Mouse (Mus musculus): ENCODE results near the gene Faf2.

Gene Faf2

DNA sequence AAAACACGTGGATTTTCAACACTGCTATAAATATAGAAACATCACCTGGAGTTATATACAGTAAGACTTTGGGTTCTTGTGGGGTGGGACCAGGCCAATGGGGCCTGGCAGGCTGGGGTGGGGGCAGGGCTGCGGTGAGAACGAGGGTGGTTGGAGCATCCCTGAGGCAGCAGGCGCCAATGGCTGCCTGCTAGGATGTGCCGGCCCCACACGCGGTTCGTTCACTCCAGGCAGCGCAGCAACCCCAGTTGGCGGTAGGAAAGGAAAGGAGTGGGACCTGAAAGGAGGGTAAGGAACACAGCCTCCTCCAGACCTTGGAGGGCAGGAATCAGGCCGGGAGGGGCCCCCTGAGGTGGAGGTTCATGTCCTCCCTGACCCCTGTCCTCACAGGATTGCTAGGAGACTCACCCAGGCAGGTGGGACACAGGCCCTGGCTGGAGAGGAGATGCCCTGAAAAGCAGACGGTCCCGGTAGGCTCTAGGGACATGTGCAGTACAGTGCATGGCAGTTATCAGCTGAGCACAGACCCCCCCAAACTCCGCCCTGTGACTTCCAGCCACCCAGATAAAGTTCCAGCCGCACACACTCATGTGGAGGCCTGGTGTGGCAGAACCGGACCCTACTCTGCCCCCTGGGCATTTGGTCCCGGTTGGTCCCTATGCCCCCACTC is 58.7 kb downstream of the Faf2 start:
- no peak for DNase-seq (ENCODE audit: low read depth)

GRCm38 (mm10) chr13:54681291-54681690 is 59.7 kb downstream of the Faf2 start:
- DNase-seq (ENCODE audit: low read depth): no peak

GRCm38 (mm10) chr13:54683301-54683700 is 61.7 kb downstream of the Faf2 start:
- DNase-seq (ENCODE audit: low read depth): no peak

- DNase-seq (ENCODE audit: low read depth): no peak
Measured at GRCm38 (mm10) chr13:54684140-54684896, 62.7 kb downstream of the Faf2 start.

- DNase-seq (ENCODE audit: low read depth): no peak
Measured at GRCm38 (mm10) chr13:54685174-54685573, 63.6 kb downstream of the Faf2 start.

DNA sequence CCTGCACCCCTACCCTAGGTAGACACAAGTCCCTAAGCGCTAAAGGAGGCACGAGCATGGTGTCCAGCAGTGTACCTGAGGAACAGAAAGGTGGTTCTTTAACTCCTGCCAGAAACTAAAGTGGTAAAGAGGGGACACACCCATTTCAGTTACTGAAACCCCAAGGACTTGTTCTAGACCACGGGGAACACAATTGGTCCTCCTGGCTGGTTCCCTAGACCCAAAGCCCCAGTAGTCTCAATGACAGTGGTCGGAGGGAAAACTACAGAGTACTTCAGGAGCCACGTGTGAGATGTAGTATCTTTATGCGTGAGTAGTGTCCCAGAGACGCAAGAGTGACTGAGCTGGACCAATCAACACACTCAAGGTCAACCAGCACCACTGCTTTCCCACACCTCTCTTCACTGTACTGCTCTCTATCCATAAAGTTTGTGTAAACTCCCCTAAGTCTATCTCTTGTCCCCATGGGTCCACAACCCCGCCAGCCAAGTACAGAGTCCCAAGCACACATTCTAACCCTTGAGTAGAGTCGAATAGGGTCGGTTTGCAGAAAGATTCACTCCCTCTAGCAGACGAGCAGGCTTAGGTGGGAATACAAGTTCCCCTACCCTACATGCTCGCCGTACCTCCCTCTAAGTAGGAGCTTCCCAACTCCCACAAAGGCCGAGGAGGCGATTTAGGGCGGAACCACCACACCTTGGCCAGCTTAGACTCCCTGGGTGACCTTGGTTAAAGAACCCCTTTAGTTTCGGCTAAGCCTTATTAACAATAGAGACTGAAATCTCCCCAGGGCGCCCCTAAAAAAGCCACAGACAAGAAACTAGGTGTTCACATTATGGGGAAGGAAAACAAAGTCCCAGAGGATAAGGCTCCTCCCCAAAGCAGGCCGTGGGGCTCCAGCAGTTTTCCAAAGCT is 64.8 kb downstream of the Faf2 start:
- DNase-seq (ENCODE audit: low read depth): peak; percentile 30

- peak; percentile 92 for DNase-seq (ENCODE audit: low read depth)
Measured at GRCm38 (mm10) chr13:54687096-54687495, 65.5 kb downstream of the Faf2 start.

DNA sequence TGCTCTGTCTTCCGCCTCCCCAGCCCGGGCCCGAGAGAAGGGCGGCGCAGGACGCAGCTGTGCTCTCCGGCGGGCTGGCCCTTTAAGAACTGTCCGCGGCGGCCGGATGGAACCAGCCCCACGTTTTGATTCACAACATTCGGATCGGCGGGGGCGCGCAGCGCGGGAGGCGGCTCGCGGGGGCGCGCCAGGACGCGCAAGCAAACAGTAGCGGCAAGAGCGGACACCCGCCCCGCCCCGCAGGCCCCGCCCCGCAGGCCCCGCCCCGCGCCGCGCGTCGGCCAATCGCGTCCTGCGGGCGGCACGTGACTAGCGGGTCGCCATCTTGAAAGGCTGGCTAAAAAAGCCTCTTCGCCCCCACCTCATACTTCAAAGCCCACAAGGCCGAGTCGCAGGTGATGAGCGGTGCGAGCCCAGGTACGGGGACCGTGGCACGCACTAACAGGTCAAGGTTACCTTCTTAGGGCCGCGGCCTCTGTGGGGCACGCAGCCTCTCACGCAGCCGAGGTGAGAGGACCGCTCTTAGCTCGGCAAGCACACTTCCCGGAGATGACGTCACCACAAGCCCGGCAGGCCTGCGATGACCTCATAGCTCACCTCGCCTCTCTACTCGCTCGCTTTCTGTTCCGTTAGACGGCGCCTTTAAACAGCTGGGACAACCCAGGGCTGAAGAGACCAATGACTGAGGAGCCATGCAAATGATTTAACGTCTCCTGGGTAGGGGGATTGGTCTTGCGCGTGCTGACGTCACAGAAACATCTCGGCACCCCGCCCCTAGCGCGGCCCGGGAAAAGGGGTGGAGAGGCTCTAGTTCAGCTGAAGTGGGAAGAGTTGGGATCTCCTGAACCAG is 66.2 kb downstream of the Faf2 start:
- DNase-seq (ENCODE audit: low read depth): peak; percentile 98

- DNase-seq (ENCODE audit: low read depth): no peak
Measured at GRCm38 (mm10) chr13:54690151-54690740, 68.7 kb downstream of the Faf2 start.

GRCm38 (mm10) chr13:54691737-54692136 is 70.2 kb downstream of the Faf2 start:
- DNase-seq (ENCODE audit: low read depth): no peak

DNA sequence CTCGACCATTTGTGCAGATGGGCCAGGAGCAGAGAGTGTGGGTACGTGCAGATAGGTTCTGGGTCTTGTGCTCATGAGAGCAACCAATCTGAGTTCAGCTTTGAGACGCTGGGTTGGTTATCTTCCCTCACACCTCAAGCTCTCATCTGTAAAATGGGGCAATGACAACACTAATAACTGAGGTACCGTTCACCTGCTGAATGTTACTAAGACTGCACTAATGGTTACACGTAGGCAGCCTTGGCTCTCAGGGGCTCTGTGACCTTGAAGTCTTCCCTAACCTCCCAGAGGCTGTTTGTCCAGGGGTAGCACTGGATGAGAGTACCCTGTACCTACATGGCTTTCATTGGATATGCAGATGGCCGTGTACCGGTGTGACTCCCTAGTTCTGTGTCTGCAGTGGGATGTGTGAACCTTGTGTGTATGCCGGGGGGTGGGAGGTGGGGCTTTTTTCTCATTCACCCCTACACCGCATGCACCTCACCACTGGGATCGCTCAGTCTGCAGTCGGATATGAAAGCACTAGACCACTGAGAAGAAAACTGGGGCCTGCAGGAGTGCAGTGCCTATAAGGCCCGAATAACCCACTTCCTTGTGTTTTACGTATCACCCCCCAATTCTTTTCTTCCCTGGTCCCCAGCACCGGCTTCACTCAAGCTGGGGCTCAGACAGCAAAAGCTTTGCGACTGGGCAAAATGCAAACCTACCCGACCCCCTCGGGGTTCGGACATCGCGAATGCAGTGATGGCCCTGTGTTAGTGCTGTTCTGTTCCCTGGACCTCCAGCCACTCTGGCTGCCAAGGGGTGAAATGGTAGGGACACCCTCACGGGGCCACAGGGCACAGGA is 71.3 kb downstream of the Faf2 start:
- no peak for DNase-seq (ENCODE audit: low read depth)

DNA sequence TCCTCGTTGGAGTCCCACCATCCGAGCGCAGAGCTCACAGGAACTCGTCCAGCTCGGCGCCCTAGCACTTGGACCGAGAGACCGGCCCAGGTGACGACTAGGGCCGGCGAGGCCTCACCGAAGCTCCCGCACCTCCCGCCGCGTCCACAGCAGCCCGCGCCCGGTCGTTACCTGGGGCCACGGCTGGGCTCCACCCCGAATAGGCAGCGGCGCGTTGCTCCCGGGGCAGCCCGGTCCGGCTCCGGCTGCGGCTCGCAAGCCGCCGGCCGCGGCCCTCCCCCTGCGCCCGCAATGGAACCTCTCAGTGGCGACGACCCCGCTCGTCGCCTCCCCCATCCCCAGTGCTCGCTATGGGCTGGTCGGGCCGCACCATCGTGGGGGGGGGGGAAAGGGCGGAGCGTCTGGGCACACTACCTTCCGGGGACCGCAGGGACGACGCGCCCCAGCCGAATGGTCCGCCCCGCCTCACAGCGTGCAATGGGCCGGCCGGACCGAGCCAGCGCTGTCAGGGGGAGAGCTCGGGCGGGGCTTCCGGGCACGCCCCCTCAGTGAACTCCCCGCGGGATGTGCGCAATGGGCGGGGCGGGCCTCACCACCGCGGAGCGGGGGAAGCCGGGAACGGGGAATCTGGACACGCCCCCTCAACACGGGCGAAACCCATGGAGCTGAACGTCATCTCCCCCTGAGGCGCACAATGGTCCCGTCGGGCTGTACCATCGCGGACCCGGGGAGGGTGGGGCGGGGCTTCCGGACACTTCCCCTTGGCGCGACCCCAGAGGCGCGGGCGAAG is 72.2 kb downstream of the Faf2 start, which contains the start of gene Rnf44:
Gene Rnf44 (minus strand): TSS at position 350 of the 790 bp plus-strand sequence.
- DNase-seq (ENCODE audit: low read depth): peak; percentile 100

DNA sequence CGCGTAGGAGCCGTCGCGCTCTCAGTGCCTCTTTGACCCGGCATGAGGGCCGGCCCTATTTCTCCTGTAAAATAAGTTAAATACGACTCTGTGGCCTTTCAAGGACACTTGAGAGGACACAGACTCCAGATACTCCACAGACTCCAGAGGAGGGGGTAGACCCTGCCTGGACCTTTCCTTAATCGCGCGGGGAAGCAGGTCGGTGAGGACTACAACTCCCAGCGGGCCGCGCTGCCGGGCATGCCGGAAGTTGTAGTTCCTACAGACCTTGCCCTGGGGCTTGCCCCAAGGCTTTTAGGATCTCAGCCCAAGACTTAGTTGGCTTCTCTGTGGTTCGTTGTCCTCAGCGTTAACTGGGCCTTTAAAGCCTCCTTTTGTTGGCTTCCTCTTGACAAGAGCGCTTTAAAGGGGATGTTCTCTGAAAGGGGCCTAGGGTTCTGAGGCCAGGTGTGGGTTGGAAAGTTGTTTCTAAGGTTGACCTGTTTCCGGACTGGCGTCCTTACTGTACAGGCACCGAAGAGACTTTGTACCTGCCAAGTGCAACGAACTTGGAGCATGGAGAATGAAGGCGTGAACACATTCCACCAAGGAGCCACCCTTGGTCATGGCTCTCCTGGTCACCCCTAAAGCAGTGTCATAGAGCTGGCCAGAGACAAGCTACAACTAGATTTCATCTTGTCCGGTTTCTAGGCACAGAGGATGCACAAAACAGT is 72.9 kb downstream of the Faf2 start:
- DNase-seq (ENCODE audit: low read depth): no peak

GRCm38 (mm10) chr13:54695479-54696230 is 74.1 kb downstream of the Faf2 start:
- DNase-seq (ENCODE audit: low read depth): no peak

DNA sequence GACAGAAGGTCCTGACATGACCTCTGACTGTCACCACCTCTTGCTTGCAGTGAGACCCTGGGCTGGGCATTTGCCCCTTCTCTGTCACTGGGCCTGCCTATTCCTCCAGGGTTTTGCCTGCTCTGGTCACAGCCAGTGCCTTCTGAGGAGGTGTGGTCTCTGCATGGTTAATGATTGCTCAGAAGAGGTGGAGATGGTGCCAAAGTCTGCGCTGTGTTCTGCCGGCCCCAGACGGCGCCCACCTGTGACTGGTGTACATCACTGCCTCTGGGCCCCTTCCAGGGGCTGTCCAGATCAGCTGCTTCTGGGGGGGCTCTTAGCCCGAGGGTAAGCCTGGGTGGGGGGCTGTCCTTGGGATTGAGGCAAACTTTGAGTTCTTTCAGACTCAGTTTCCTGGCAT is 79.7 kb downstream of the Faf2 start, which contains the start of gene Cdhr2:
Gene Cdhr2 (plus strand): TSS at position 219 of the 400 bp plus-strand sequence.
- no peak for DNase-seq (ENCODE audit: low read depth)

GRCm38 (mm10) chr13:54702507-54702906 is 80.9 kb downstream of the Faf2 start:
- DNase-seq (ENCODE audit: low read depth): no peak

DNA sequence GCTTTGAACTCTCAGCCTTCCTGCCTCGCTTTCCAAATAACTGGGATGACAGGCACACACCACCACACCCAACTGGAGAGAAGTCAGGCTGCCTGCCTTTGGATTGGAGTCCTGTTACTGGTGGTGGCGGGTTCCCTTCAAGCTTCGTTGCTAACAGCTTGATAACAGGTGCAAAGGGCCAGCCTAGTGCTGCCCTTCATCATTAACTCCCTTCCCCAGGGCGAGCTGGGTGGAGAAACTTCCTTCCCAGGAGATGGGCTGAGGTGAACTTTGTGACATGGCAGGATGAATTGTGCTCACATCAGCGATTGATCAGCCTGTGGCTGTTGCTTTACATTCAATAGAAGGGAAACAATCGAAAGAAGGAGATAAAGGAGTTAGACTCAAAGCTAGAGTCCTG is 83.3 kb downstream of the Faf2 start:
- DNase-seq (ENCODE audit: low read depth): no peak

- DNase-seq (ENCODE audit: low read depth): no peak
Measured at GRCm38 (mm10) chr13:54710866-54711265, 89.3 kb downstream of the Faf2 start.

Measured in naive thymus-derived CD4-positive, alpha-beta T cell, adult 2 months (primary cell).